Mouse (Mus musculus) stomach, postnatal 0 days (tissue): ENCODE measurements around the gene Ostc.

ENCODE experiments used
- CTCF ChIP-seq: IDR thresholded peaks from 2 replicates; pipeline ENCODE4 v1.5.1; 2016; ENCODE audit warnings: antibody characterized with exemption, low read depth, mild to moderate bottlenecking, moderate library complexity
- EP300 ChIP-seq: optimal IDR thresholded peaks from 2 replicates; pipeline ENCODE3; 2016; ENCODE audit warnings: antibody characterized with exemption

DNA sequence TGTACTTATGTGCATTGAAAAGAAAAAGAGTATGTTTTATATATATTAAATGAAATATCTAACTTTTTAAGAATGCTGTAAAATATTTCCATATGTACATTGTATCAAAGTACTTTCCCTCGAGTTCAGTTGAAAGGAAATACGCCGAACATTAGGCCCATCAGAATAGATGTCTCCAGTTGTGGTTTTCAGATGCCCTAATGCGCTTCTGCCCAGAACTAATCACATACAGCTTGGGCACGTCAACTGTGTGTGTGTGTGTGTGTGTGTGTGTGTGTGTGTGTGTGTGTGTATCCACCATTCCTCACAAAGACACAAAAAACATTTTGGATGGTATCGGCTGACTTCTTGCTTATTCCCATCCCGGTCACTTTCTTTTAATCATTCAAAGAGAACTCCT, 7.3 kb upstream of the Ostc start:
- no peak for TF ChIP-seq EP300
- no peak for TF ChIP-seq CTCF
